Mouse (Mus musculus): ENCODE results near the gene Crmp1. TPM values are rescaled to one million over a fixed set of nuclear protein-coding genes. Genes with fewer than 3 reads are reported as not detected.

The Crmp1 gene
- total and polyA plus RNA-seq, 3 experiments = 3.3 to 19.6 (median 10.5) TPM

DNA sequence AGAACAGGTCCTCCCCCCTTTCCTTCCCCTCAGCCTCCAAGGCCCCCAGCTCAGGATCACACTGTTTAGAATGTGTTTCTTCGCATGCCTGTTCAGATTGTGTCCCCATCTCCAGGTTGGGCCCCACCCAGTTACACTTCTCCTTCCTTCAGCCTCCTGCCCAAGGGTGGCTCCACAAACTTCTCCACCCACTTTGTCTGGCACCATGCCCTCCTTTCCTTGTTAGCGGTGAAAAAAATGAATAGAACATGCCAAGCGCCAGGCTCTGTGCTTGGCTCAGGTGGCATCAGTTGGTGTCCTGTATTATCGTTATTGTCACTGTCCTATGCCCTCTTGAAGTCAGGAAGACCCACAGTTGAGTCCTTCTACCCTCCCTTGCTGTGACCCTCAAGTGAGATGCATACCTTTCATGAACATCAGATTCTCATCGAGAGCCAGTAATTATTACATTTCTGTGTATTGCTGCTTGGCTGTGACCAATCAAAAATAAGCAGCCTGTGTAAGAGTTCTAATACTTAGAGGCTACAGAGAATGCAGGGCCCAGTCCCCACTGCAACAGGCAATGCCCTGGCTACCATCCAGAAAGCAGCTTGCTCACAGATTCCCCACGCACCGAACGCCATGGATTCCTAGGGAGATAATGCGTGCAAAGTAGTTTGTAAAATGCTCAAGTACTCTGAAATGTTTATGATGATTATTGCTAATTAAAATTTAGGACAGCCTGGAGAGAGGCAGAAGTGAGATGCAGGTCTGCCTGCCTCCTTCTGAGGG lies 28.6 kb upstream of the Crmp1 start:
- no peak for DNase-seq (ENCODE audit: extremely low read depth)
- Histone ChIP-seq H3K36me3 (replicated peaks in 1 of 2; ENCODE audit: control insufficient read depth in 1 of 2, insufficient read depth in 1 of 2, low read length in 1 of 2) (no peaks in the 10 kb centered on the region), H3K9me3 (replicated peaks; ENCODE audit: low read length) (peaks cover 7% of the 10 kb centered on the region), H3K4me2 (ENCODE audit: insufficient read depth, low read depth, poor library complexity, severe bottlenecking) (no peak overlapping the region), H3K27ac (ENCODE audit: insufficient read depth, low read depth) (no peak overlapping the region), H3K4me1 (ENCODE audit: control insufficient read depth in 1 of 2, insufficient read depth in 2 of 2) (no peaks in the 10 kb centered on the region), H3K27me3 (replicated peaks) (peaks cover 68% of the 10 kb centered on the region), H3K79me2 (replicated peaks; ENCODE audit: control insufficient read depth, extremely low read depth, insufficient read depth, poor library complexity, severe bottlenecking) (no peaks in the 10 kb centered on the region), H3K9ac (ENCODE audit: insufficient read depth, low read depth) (no peak overlapping the region), H3K4me3 (replicated peaks in 1 of 3; ENCODE audit: low read depth in 2 of 3, low read length in 2 of 3, poor library complexity in 1 of 3) (no peak overlapping the region)
- in situ Hi-C loops (cut with MboI; ENCODE audit: low pct_ligation_motif_present, low pct_unique_long_range_greater_than_20kb, low sequenced_read_pairs) = no loop called here
- TF ChIP-seq POLR2AphosphoS2 (IDR thresholded peaks at IDR 0.05; ENCODE audit: low read depth, low read length) (no peak), CHD1 (IDR thresholded peaks at IDR 0.05; ENCODE audit: low read depth, low read length) (no peak), ZC3H11A (IDR thresholded peaks at IDR 0.05; ENCODE audit: low read depth, low read length) (no peak), NRF1 (IDR thresholded peaks at IDR 0.05; ENCODE audit: low read depth, low read length) (no peak), EP300 (IDR thresholded peaks at IDR 0.05; ENCODE audit: low read length) (no peak), NELFE (IDR thresholded peaks at IDR 0.05; ENCODE audit: low read depth, low read length) (no peak), KAT2A (IDR thresholded peaks at IDR 0.05; ENCODE audit: insufficient replicate concordance, low read length) (no peak), USF2 (conservative IDR thresholded peaks at IDR 0.05; ENCODE audit: low read depth, low read length) (no peak), SMC3 (IDR thresholded peaks at IDR 0.05; ENCODE audit: low read depth, low read length) (no peak), ELF1 (IDR thresholded peaks at IDR 0.05; ENCODE audit: low read depth, low read length) (no peak), MAX (IDR thresholded peaks at IDR 0.05; ENCODE audit: low read length) (no peak), MEF2A (IDR thresholded peaks at IDR 0.05; ENCODE audit: borderline replicate concordance, low read depth, low read length) (no peak), ZMIZ1 (IDR thresholded peaks at IDR 0.05; ENCODE audit: low read depth, low read length) (no peak), E2F4 (IDR thresholded peaks at IDR 0.05; ENCODE audit: insufficient replicate concordance, low read depth, low read length) (no peak), CTCF (conservative IDR thresholded peaks at IDR 0.05 in 1 of 2, IDR thresholded peaks at IDR 0.05 in 1 of 2; ENCODE audit: low read depth in 2 of 2, low read length in 2 of 2) (no peak), TBP (conservative IDR thresholded peaks at IDR 0.05; ENCODE audit: low read depth, low read length) (no peak)
- dilution Hi-C loops (cut with MboI; ENCODE audit: extremely low pct_ligation_motif_present, extremely low pct_unique_long_range_greater_than_20kb, low sequenced_read_pairs) = no loop called here

DNA sequence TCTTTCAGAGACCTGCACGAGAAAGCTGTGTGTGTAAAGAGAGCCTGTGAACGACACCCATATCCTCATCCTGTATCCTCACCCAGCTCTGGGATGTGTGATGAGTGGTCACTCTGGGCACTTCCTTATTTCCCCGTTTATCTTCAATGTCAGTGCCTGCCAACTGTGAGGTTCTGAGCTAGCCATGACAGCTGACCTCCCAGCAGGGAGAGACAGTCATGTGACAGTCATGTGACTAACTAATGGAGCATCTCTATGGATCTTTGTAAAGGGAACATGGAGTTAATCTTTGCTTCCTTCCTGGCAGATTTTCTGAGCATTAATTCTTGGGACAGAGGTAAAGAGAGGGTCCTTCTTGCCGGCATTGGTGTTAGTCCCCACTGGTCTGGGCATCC lies 28.0 kb upstream of the Crmp1 start:
- in situ Hi-C loops (cut with MboI; ENCODE audit: low pct_ligation_motif_present, low pct_unique_long_range_greater_than_20kb, low sequenced_read_pairs) = no loop called here
- H3K4me1 ChIP-seq (ENCODE audit: control insufficient read depth in 1 of 2, insufficient read depth in 2 of 2) = no peaks in the 10 kb centered on the region
- H3K27ac ChIP-seq (ENCODE audit: insufficient read depth, low read depth) = no peak overlapping the region
- no peak overlapping the region for H3K4me3 ChIP-seq (replicated peaks in 1 of 3; ENCODE audit: low read depth in 2 of 3, low read length in 2 of 3, poor library complexity in 1 of 3)
- H3K79me2 ChIP-seq (replicated peaks; ENCODE audit: control insufficient read depth, extremely low read depth, insufficient read depth, poor library complexity, severe bottlenecking) = no peaks in the 10 kb centered on the region
- no peaks in the 10 kb centered on the region for H3K36me3 ChIP-seq (replicated peaks in 1 of 2; ENCODE audit: control insufficient read depth in 1 of 2, insufficient read depth in 1 of 2, low read length in 1 of 2)
- TF ChIP-seq MXI1 (IDR thresholded peaks at IDR 0.05; ENCODE audit: low read depth, low read length) = no peak
- TF ChIP-seq JUN (IDR thresholded peaks at IDR 0.05; ENCODE audit: insufficient read depth, low read depth, low read length) = no peak
- TF ChIP-seq PAX5 (IDR thresholded peaks at IDR 0.05; ENCODE audit: low read length) = no peak
- no peak for TF ChIP-seq POLR2A (IDR thresholded peaks at IDR 0.05; ENCODE audit: low read depth, low read length)
- no peak for TF ChIP-seq CHD1 (IDR thresholded peaks at IDR 0.05; ENCODE audit: low read depth, low read length)
- H3K4me2 ChIP-seq (ENCODE audit: insufficient read depth, low read depth, poor library complexity, severe bottlenecking) = no peak overlapping the region
- peaks cover 66% of the 10 kb centered on the region for H3K27me3 ChIP-seq (replicated peaks)
- H3K9me3 ChIP-seq (replicated peaks; ENCODE audit: low read length) = peaks cover 3% of the 10 kb centered on the region
- no peak for DNase-seq (ENCODE audit: extremely low read depth)
- dilution Hi-C loops (cut with MboI; ENCODE audit: extremely low pct_ligation_motif_present, extremely low pct_unique_long_range_greater_than_20kb, low sequenced_read_pairs) = no loop called here
- no peak overlapping the region for H3K9ac ChIP-seq (ENCODE audit: insufficient read depth, low read depth)

Measured in CH12.LX (cell line).